Mouse (Mus musculus): ENCODE results near the gene Duox2.

Gene Duox2

GRCm38 (mm10) chr2:122301921-122302573, 3.8 kb upstream of the Duox2 start:
- peak; percentile 11; the same call in 1 of the 2 replicates for ATAC-seq (ENCODE audit: low TSS enrichment)

GRCm38 (mm10) chr2:122301081-122301920, 3.1 kb upstream of the Duox2 start:
- peak; percentile 60 for ATAC-seq (ENCODE audit: low TSS enrichment)

DNA sequence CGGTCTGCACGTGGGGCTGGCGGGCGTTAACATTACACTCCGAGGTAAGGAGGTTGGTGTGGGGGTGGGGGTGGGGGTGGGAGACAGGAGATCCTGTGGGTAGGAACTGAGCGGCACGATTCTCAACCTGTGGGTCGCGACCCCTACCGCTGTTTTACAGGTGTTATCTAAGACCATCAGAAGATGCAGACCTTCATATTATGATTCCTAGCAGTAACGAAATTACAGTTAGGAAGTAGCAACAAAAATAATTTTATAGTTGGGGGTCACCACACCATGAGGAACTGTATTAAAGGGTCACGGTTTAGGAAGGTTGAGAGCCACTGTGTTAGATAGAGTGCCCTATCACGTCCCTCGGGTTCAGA, 2.4 kb upstream of the Duox2 start:
- ATAC-seq (ENCODE audit: low TSS enrichment), result no peak

GRCm38 (mm10) chr2:122299911-122300655, 1.8 kb upstream of the Duox2 start:
- ATAC-seq (ENCODE audit: low TSS enrichment), result no peak

DNA sequence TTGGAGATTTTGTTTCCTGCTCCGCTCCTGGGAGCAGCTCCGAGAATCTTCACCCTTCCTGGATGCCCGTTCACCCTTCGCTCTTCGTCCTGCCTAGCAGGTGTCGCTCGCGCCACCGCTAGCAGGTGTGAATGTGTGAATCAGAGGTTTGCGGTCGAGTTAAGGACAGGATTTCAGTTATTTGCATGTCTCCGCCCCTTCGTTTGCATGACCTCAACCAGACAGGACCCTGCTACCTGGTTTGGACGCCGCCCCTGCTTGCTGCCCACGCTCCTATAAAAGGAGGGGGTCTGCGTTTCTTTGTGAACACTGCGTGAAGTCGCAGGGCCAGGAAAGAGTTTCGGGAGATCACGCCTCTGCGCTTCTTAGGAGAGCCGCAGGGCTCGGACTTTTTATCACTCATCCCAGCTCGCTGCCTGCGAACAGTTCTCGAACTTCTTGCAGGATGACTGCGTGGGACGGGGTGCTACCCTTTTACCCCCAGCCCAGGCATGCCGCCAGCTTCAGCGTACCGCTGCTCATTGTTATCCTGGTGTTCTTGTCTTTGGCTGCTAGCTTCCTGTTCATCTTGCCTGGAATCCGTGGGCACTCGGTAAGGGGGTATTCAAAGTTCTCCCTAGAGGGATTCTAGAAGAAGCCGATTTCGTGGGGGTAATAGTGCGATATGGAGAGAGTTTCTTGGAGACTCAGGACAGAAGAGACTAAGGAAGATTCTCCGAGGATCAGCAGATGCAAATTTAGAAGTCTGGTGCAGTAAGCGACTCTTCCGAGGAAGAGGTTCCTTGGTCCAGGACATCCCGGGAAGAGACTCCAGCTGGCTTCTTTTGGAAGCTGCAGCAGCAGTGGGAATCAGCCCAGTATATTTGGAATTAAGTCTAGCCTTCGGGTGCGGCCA, 594 bp upstream of the Duox2 start, which contains the start of gene Duoxa2:
Gene Duoxa2 (plus strand): TSS at position 305 of the 895 bp plus-strand sequence.
- no peak for ATAC-seq (ENCODE audit: low TSS enrichment)

- no peak for ATAC-seq (ENCODE audit: low TSS enrichment)
Observed at GRCm38 (mm10) chr2:122297271-122298095, 766 bp downstream of the Duox2 start.

DNA sequence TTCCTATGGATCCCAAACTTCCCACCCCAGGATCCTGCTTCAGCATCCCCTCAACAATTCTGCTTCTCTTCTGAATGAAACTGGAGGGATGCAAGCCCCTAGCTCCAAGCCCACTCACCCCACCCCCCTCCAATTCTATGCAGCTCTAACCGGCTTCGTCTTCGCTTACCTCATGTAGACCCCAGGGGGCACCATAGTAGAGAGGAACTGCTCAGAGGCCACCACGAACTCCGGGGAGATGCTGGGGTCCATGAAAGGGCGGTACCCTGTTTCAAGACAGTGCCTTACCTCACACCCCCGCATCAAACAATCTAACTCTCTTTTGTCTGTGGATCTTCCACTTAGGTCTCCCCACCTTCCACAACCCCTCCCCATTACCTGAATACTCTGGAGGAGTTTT, 3.3 kb downstream of the Duox2 start:
- ATAC-seq (ENCODE audit: low TSS enrichment), result no peak

DNA sequence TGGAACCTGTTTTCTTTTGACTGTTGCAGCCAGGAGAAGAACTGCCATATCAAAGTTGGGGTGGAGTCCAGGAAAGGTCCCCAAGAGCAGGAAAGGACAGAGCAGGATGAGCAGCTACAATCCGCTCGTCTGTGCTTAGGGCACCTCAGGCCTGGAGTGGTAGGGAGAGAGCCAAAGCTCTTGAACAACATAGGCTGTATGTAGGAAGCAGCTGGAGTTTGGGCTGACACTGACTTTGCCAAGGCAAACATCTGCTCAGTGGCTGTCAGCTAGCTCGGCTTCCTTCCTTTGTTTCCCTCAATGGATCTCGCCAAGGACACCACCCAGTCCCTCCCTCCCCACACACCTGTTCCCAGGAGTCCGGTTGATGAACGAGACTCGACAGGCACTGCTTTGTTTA, 12.1 kb downstream of the Duox2 start:
- no peak for ATAC-seq (ENCODE audit: low TSS enrichment)

- no peak for ATAC-seq (ENCODE audit: low TSS enrichment)
Observed at GRCm38 (mm10) chr2:122284091-122284490, 14.2 kb downstream of the Duox2 start.

- ATAC-seq (ENCODE audit: low TSS enrichment), result no peak
Observed at GRCm38 (mm10) chr2:122278769-122279168, 19.5 kb downstream of the Duox2 start.

- ATAC-seq (ENCODE audit: low TSS enrichment), result no peak
Observed at GRCm38 (mm10) chr2:122266407-122267193, 31.6 kb downstream of the Duox2 start.

- ATAC-seq (ENCODE audit: low TSS enrichment), result no peak
Observed at GRCm38 (mm10) chr2:122264690-122265089, 33.6 kb downstream of the Duox2 start.

DNA sequence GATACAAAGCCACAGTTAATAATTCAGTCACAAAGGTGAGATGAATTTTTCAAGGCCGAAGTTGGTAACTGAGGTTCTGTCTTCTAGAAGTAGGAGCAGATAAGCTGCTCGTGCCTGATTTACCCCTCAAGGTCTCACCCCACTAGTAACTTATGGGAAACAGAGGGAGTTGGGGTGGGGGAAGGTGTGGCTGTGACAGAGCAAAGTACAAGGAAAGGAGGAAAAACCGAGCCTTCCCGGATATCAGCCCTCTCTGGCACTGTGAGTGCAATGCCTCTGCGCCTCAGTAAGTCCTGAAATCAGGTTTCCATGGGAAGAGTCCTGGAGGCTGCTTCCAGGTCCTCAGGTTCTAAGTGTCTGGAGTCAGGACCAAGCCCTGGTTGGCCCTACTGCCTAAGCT, 37.5 kb downstream of the Duox2 start:
- ATAC-seq (ENCODE audit: low TSS enrichment), result no peak

DNA sequence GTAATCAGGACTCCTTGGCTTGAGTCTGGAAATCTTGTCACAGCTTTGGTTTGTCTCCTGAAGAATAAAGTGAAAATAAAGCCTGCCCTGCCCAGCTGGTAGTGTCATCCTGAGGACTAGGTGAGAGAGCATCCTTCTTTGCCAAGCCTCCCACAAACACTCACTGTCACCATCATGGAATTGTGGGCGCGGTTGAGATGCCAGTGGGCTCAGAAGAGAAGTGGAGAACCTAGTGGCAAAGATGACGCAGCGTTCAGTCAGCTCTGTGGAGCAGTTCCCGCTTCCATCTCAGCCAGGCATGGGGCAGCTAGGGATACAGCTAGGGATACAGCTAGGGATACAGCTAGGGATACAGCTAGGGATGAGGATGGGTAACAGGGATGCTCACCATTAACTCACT, 42.3 kb downstream of the Duox2 start:
- ATAC-seq (ENCODE audit: low TSS enrichment), result peak; percentile 84

DNA sequence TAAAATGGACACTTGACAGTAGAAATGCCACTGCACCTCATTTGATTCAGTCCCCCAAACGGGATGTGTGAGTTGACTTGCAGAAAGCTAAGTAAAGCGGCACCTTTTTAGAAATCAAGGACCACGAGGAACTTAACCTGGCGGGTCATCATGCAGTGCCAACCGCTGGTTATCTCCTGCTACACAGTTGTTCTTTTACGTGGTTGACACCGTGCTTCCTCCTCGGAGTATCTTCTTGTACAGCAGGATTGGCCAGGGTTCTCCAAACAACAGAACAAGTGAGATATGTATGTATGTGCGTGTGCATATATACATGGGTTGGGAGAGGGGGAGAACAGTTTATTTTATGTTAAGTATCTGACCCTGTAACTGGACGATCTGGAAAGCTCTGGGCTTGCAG, 50.5 kb downstream of the Duox2 start:
- no peak for ATAC-seq (ENCODE audit: low TSS enrichment)

- ATAC-seq (ENCODE audit: low TSS enrichment), result peak; percentile 92
Observed at GRCm38 (mm10) chr2:122243671-122244131, 54.5 kb downstream of the Duox2 start.

DNA sequence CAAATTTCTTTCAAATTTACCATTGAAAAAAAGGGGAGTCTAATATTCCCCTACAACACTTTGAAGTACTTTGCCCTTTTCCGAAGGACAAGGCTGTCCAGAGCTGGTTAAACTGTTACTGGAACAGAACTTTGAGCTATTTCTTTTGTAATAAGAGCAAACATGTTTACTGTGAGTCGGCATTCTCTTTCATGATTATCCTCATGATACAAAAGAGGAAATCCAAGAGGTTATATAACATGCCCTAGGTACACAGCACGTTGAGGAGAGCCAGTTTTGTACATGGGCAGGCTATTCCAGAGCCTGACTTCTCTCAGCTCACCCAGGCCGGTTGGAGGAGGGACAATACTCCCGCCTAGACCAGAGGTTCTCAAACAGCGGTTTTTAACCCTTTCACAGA, 56.3 kb downstream of the Duox2 start:
- ATAC-seq (ENCODE audit: low TSS enrichment), result no peak

DNA sequence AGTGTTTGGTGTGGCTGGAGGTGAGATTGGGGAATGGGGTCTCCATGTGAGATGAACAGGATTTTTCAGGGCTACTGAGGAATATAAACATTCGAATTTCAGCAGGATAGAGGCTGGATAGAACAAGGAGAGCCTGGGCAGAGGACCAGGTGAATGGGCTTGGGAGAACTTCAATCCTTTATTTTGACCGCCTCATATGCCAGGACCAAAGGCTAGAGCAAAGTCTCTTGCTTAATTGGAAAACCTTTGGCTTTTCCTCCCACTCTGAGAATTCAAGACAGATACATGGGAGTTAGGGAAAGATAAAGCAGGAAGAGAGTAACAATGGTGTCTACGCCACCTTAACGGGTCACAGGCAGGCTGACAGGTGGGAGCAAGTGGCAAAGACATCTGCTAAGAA, 57.0 kb downstream of the Duox2 start:
- ATAC-seq (ENCODE audit: low TSS enrichment), result no peak

- no peak for ATAC-seq (ENCODE audit: low TSS enrichment)
Observed at GRCm38 (mm10) chr2:122240735-122241134, 57.5 kb downstream of the Duox2 start.

Measured in frontal cortex, adult (tissue).